Mouse (Mus musculus): ENCODE results near the gene Smgc.
"Not testable (repeated sequence)": the region's sequence is repeated elsewhere in the genome, so short reads cannot be mapped to it uniquely, and the experiment has no call there.

The Smgc gene

DNA sequence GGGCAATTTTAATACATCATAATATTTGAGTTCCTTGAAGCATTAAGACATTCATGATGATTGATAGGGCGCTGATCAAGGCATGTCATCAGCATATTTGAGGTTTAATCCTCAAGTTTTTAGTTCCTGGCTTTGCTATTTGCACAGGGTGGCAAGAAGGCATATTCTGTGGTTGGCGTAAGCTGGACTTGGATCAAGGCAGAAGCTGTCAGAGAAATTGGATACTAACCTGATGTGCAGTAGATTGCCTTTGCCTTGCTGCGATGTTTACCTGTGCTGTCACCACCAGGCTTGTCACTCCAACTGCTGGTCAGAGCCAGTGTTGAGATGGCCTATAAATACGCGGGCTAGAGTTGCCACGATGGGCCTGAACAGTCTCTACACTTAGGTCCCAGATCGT lies at the start of gene Smgc:
Gene Smgc (plus strand): TSS at position 301 of the 400 bp plus-strand sequence.
- no peak for DNase-seq (ENCODE audit: low spot score in 2 of 2)

DNA sequence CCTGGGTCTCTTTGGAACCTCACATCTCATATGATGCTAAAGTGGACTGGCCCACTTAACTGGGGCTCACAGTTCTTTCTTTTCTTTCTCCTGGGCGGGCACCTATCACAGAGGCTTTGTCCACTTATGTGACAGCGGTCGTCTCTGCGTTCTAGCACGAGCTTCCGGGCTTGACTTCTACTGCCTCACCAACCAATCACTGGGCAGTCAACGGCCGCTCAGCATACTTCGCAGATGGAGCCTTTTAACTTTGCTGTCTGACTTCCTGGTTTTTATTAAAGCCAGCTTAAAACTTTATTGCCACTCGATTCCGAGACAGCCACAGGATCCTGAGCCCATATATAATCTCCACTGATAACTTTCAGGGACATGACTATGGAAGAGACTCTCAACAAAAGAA lies 49.7 kb upstream of the Smgc start:
- DNase-seq (ENCODE audit: low spot score in 2 of 2) = no peak

DNA sequence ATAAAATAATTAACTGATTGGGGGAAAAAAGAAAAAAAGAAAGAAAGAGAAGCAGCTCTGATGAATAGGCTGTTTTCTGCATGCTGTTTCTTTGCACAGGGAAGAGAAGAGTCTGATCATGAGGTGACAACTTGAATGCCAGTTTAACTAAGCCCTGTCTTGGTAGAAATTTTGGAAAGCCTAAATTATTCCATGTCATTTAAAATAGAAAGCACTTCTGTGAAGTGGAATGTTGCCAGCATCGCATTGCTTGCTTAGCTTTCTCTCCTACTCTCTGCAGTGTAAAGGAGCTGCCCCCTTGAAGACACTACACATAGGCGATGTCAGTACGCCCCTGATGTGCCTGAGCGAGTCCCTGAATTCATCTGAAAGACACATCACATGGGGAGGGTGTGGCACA lies 31.6 kb upstream of the Smgc start:
- DNase-seq (ENCODE audit: low spot score in 2 of 2) = peak; percentile 26 to 49

DNA sequence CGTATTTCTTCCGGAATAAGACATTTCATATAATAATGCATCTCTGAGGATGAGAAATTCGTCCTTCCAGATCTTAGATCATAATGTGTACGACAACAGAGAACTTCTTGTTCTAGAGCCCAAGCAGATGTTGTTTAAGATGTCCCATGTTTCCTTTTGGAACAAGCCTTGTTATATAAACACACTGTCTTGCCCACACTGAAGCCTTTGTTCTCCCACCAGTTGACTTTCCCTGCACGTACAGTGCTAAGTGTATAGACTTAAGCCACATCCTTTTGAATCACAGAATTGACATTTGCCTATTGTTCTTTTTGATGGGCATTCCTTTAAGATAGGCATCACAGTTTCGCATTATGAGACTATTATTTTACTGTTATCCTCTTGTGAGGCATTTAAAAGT lies 2.7 kb upstream of the Smgc start:
- no peak for DNase-seq (ENCODE audit: low spot score in 2 of 2)

GRCm38 (mm10) chr15:91864130-91864529 lies 26.1 kb downstream of the Smgc start:
- not testable (repeated sequence) for DNase-seq (ENCODE audit: low spot score in 2 of 2)

DNA sequence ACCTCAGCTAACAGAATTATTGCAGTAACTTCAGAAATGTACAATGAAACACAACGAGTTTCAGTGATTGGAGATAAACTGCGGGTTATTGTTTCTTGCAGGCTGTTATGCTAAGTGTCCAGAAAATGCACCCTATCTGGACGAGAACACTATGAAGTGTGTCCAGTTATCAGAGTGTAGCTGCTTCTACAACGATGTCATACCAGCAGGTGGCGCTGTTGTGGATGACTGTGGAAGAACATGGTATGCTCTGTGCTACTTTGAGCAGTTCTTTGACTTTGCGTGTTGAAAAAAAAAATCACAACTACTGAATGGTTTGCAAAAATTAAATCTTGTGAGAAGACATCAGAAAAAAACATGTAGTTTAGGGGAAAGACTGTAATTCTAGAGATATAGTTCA lies 62.2 kb downstream of the Smgc start:
- peak; percentile 38 to 41 for DNase-seq (ENCODE audit: low spot score in 2 of 2)

DNA sequence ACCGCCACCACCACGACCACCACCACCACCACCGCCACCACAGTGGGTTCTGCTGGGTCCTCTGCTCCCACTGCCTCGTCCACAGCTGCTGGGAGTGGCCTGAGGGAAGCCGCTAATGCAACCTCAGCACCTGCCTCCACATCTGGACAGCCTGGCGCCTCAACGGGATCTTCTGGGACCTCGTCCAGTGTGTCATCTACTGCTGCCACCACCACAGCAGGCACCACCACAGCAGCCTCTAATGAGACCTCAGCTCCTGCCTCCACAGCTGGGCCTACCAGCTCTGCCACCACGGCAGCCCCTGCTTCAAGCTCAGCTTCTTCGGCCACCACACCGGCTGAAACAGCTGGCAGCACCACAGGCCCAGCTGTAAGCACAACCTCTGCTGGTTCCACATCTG lies 69.0 kb downstream of the Smgc start:
- DNase-seq (ENCODE audit: low spot score in 2 of 2) = peak; percentile 58 to 70

Measured in right cerebral cortex, postnatal 10 days (tissue).